Mouse (Mus musculus) stomach, embryonic 15.5 days (tissue): ENCODE results near the gene Pum1. TPM values are rescaled to one million over a fixed set of nuclear protein-coding genes. Genes with fewer than 3 reads are reported as not detected.
A peak's percentile ranks its signal among the peaks of the same experiment; 100 is the strongest.
"Not testable (repeated sequence)": the region's sequence is repeated elsewhere in the genome, so short reads cannot be mapped to it uniquely, and the experiment has no call there.

ENCODE experiments used
- ATAC-seq: fragments of 200-750 bp; cut with Nextera tagmentation; 2 replicates; pipeline ENCODE4 v1.8.0; 2017; ENCODE audit warnings: low read depth, moderate number of reproducible peaks, moderate TSS enrichment; ENCODE audit not compliant: insufficient read depth, low FRiP score
- H3K27ac ChIP-seq: fragments of 300-500 bp; sonication (generic); 2 replicates; pipeline ENCODE4 v1.5.1; 2015; ENCODE audit warnings: mild to moderate bottlenecking, inconsistent platforms
- H3K27me3 ChIP-seq: fragments of 300-500 bp; sonication (generic); replicated peaks from 2 replicates; pipeline ENCODE4 v1.6.1; 2015; ENCODE audit warnings: inconsistent platforms
- H3K36me3 ChIP-seq: fragments of 300-500 bp; sonication (generic); 2 replicates; pipeline ENCODE4 v1.6.1; 2015; ENCODE audit warnings: inconsistent platforms
- H3K4me1 ChIP-seq: fragments of 300-500 bp; sonication (generic); 2 replicates; pipeline ENCODE4 v1.6.1; 2015; ENCODE audit warnings: inconsistent platforms
- H3K4me2 ChIP-seq: fragments of 300-500 bp; sonication (generic); 2 replicates; pipeline ENCODE4 v1.6.1; 2015; ENCODE audit warnings: mild to moderate bottlenecking, inconsistent platforms
- H3K4me3 ChIP-seq: fragments of 300-500 bp; sonication (generic); replicated peaks from 2 replicates; pipeline ENCODE4 v1.5.1; 2015; ENCODE audit warnings: inconsistent platforms
- H3K9ac ChIP-seq: fragments of 300-500 bp; sonication (generic); 2 replicates; pipeline ENCODE4 v1.6.1; 2015; ENCODE audit warnings: inconsistent platforms
- H3K9me3 ChIP-seq: fragments of 300-500 bp; sonication (generic); 2 replicates; pipeline ENCODE4 v1.6.1; 2016; ENCODE audit warnings: inconsistent platforms
- WGBS: fragments of 180-500 bp; shearing (Covaris S2); methylation state at CpG from one replicate; pipeline ENCODE4 v1.1.7; 2015; 5-methylcytosine and 5-hydroxymethylcytosine counted together
- polyA plus RNA-seq: library from polyadenylated mRNA; unstranded; fragments of >200 nt; fragmentation: Nextera tagmentation; extraction: Ambion mirVana; gene quantifications from 2 replicates; pipeline ENCODE4 v1.2.1, GENCODE M21; 2015

Gene Pum1
- polyA plus RNA-seq = 72.4 and 78.4 TPM in 2 replicates

DNA sequence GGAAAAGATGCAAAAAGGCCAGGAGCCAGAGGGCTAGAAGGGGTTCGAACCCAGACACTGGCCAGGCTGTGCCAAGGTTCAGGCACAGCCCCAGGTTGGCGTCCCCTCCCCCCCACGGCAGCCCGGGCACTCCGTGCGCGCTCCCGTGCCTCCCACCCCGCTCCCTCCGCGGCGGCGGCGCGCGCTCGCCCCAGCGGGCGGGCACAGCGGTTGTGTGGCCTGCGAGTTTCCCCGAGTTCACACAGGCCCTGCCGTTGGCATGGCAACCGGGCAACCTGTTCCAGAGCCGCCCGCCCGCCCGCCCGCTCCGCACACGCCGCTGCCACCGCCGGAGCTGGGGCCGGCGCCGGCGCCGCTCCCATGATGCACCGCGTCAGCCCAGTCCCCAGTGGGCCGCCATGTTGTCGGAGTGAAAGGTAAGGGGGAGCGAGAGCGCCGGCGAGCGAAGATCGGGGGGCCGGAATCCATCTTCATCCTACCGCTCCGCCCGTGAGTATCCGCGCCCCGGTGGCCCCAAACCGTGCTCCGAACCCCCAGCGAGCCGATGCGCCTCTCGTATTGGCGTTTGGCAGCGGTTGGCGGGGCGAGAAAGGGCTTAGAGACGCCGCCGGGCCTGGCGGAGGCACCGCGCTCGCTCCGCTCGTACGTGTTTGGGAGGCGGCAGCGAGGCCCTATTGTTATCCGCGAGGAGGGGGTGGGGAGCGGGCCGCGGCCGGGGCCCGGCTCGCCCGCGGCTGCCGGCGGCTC, at the start of gene Pum1:
Gene Pum1 (plus strand): TSS at position 343 of the 747 bp plus-strand sequence.
- peak within 1 kb of the TSS; percentile 96 for H3K9ac ChIP-seq
- ATAC-seq = peak; percentile 89

DNA sequence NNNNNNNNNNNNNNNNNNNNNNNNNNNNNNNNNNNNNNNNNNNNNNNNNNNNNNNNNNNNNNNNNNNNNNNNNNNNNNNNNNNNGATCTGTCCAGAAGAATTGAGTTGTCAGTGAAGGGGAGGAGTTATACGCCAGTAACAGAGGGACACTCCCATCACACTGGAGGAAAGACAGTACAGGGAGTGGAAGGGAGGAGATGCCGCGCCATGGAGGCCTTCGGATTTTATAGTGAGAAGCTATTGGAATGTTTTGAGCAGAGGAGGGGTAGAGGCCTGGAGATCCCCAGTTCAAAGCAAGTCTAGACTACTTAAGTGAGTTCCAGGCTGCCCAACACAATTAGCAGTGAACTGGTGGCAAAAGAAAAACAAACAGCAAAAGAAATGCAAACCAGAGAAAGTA, 33.7 kb upstream of the Pum1 start:
- H3K9ac ChIP-seq = no peak overlapping the region
- H3K4me3 ChIP-seq = peak overlapping the region; percentile 19; the same call in 1 of the 2 replicates
- H3K27ac ChIP-seq = peak overlapping the region; percentile 66; the same call in 1 of the 2 replicates
- no peaks in the 10 kb centered on the region for H3K27me3 ChIP-seq
- WGBS = 11% methylated on average over 4 of the region's 4 CpGs
- H3K36me3 ChIP-seq = no peaks in the 10 kb centered on the region
- H3K4me2 ChIP-seq = peak overlapping the region; percentile 48
- no peaks in the 10 kb centered on the region for H3K9me3 ChIP-seq
- no peaks in the 10 kb centered on the region for H3K4me1 ChIP-seq
- no peak for ATAC-seq

More for the DNA sequence above, at the start of gene Pum1:
- under 1% methylated on average over 85 of the region's 90 CpGs for WGBS
- Histone ChIP-seq H3K9me3 (no peaks in the 10 kb centered on the region), H3K27me3 (no peaks in the 10 kb centered on the region), H3K4me2 (peak within 1 kb of the TSS; percentile 62), H3K27ac (peak within 1 kb of the TSS; percentile 97), H3K4me1 (peaks cover 6% of the 10 kb centered on the region; the same call in 1 of the 2 replicates), H3K4me3 (peak within 1 kb of the TSS; percentile 92), H3K36me3 (no peaks in the 10 kb centered on the region)

DNA sequence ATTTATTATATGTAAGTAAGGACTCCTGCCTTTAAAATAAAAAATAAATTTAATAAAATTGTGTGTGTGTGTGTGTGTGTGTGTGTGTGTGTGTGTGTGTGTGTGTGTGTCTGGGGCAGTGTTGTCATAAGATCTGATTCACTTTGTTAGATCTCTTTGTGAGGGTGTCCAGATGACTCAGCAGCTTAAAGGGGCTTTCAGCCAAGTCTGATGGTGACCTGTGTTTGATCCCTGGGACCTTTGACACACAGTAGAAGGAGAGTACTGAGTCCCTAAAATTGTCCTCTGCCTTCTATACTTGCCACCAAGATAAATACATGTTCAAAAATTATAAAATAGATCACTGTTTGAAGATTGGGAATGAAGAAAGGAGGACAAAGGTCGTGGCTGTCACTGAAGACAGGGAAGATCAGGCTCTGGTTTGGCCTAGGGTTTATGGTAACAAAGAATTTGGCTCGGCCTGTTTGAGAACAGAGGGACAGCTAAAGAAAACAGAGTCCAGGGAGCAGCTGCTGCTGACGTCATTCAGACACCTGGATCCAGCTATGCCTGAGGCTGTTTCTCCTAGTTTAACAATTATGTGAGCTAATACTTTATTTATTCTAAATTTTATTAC, 32.8 kb upstream of the Pum1 start:
- 65% methylated on average over 3 of the region's 3 CpGs for WGBS

DNA sequence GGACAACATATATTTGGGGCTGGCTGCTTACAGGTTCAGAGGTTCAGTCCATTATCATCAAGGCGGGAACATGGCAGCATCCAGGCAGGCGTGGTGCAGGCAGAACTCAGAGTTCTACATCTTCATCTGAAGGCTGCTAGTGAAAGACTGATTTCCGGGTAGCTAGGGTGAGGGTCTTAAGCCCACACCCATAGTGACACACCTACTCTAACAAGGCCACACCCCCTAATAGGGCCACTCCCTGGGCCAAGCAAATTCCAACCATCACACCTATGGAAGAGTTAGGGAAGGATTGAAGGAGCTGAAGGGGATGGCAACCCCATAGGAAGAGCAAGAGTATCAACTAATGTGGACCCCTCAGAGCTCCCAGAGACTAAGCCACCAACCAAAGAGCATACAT, 28.0 kb upstream of the Pum1 start:
- ATAC-seq, H3K9me3 ChIP-seq, H3K4me3 ChIP-seq, H3K4me2 ChIP-seq, H3K27me3 ChIP-seq, H3K36me3 ChIP-seq, H3K9ac ChIP-seq, H3K4me1 ChIP-seq, H3K27ac ChIP-seq: not testable (repeated sequence)
- WGBS = 87% methylated on average over 3 of the region's 3 CpGs

More for the DNA sequence above, 32.8 kb upstream of the Pum1 start:
- no peak overlapping the region for H3K4me3 ChIP-seq
- no peak overlapping the region for H3K27ac ChIP-seq
- H3K4me1 ChIP-seq = no peaks in the 10 kb centered on the region
- no peak overlapping the region for H3K9ac ChIP-seq
- H3K36me3 ChIP-seq = no peaks in the 10 kb centered on the region
- no peaks in the 10 kb centered on the region for H3K9me3 ChIP-seq
- no peak for ATAC-seq
- no peaks in the 10 kb centered on the region for H3K27me3 ChIP-seq
- H3K4me2 ChIP-seq = no peak overlapping the region

DNA sequence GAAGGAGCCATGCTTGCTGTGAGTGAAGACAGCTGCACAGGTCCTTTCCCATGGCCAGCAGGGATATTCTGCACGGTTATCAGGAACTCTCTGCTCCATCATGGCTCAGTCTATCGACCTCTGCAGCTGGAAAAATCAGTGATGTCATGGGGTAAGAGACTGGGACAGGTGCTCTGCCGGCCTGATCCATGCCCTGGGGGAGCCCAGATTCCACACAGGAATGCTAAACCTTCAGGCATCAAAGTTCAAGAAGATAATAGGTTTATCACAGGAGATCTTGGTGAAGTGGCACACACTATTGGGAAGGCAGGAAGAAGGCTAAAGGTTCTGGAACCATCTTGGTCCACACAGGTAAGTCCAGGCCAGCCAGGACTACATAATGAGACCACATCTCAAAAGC, 26.4 kb upstream of the Pum1 start:
- no peak overlapping the region for H3K9ac ChIP-seq
- H3K4me3 ChIP-seq = no peak overlapping the region
- H3K36me3 ChIP-seq = no peaks in the 10 kb centered on the region
- WGBS = 73% methylated on average over 3 of the region's 3 CpGs
- no peaks in the 10 kb centered on the region for H3K27me3 ChIP-seq
- H3K4me2 ChIP-seq = no peak overlapping the region
- H3K27ac ChIP-seq = no peak overlapping the region
- ATAC-seq = no peak
- no peaks in the 10 kb centered on the region for H3K9me3 ChIP-seq
- no peaks in the 10 kb centered on the region for H3K4me1 ChIP-seq

DNA sequence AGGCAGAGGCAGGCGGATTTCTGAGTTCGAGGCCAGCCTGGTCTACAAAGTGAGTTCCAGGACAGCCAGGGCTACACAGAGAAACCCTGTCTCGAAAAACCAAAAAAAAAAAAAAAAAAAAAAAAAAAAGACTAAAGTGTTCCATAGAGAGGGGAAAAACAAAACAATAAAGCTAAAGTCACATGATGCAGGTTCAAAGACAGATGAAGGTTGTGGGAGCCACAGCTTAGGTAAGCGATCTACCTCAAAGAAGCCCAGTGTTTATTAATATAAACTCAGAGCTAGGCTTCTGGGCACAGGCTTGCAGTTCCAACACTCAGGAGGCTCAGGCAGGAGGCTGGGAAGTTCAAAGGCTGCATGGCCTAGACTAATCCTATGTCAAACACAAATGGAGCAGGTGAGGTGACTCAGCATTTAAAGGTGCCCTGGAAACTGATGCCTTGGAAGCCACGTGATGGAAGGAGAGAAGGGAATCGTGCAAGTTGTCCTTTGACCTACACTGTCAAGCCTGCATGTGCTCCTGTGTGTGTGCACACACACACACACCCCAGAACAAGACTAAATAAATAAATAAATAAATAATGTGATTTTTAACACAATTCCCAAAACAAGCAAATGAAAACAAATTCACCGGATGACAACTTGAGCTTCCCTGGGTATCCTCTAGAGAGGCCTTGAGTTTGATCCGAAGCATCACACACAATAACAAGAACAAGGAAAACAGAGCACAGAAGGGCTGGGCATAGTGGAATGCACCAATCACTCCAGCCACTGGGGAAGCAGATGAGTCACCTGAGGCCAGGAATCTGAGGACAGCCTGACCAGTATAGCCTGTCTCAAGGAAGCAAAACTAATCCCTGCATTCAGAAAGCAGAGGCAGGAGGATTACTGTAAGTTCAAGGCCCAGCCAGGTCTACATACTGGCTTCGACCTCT, 25.4 kb upstream of the Pum1 start:
- no peaks in the 10 kb centered on the region for H3K27me3 ChIP-seq
- WGBS = 72% methylated on average over 8 of the region's 9 CpGs
- H3K4me2 ChIP-seq = no peak overlapping the region
- H3K36me3 ChIP-seq = no peaks in the 10 kb centered on the region
- H3K4me1 ChIP-seq = no peaks in the 10 kb centered on the region
- no peaks in the 10 kb centered on the region for H3K9me3 ChIP-seq
- ATAC-seq = peak; percentile 78; the same call in 1 of the 2 replicates
- no peak overlapping the region for H3K9ac ChIP-seq
- no peak overlapping the region for H3K4me3 ChIP-seq
- no peak overlapping the region for H3K27ac ChIP-seq

DNA sequence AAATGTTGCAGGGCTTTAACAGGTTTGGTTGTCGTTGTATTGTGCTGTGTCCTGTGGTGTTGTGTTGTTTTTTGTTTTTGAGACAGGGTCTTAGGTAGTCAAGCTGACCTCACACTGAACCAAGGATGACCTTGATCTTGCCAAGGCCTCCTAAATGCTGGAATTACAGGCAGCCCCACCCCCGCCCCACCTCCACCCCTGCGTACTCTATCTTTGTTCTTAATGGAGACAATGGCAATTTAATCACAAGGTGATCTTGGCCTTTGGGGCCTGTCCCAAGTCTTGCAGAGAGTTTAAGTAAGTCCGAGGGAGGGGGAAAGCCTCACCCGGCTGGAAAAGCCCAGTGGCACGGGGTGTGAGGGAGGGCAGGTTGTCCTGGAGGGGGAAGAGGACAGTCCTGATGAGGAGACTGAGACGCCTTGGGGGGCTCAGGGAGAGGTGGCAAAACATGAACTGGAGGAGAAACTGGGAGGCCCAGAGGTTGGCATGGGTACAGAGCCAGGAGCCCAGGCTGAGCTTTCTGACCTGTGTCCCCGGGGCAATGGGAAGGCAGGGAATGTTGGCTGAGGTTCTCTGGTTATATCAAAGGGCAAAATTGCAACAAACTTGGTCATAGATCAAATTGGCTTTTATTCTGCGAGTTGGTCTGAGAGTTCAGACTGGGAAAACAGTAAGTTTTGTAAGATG, 22.9 kb upstream of the Pum1 start:
- no peak overlapping the region for H3K9ac ChIP-seq
- H3K36me3 ChIP-seq = no peaks in the 10 kb centered on the region
- H3K27me3 ChIP-seq = no peaks in the 10 kb centered on the region
- no peaks in the 10 kb centered on the region for H3K9me3 ChIP-seq
- no peak overlapping the region for H3K4me2 ChIP-seq
- no peak overlapping the region for H3K4me3 ChIP-seq
- 0 out of 2 replicates have a peak, but pooled peaks have one; percentile 27 for ATAC-seq
- WGBS = 64% methylated on average over 9 of the region's 9 CpGs
- no peaks in the 10 kb centered on the region for H3K4me1 ChIP-seq
- no peak overlapping the region for H3K27ac ChIP-seq

DNA sequence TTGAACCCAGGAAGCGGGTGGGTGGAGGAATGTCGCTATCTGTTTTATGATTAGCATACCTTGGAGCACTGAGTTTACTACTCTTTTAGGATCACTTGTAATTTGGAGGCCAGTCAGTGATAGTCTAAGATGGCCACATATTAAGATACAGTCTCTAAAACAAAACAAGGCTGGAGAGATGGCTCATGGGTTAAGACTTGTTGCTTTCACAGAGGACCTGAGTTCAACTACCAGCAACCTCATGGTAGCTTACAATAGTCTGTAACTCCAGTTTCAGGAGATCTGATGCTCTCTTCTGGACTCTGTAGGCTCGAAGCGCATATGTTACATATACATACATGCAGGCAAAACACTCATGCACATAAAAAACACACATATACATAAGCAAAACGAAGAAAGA, 20.7 kb upstream of the Pum1 start:
- H3K27ac ChIP-seq = no peak overlapping the region
- no peak overlapping the region for H3K4me3 ChIP-seq
- no peaks in the 10 kb centered on the region for H3K4me1 ChIP-seq
- no peaks in the 10 kb centered on the region for H3K9me3 ChIP-seq
- ATAC-seq = no peak
- no peak overlapping the region for H3K4me2 ChIP-seq
- no peak overlapping the region for H3K9ac ChIP-seq
- WGBS = 85% methylated on average over 5 of the region's 5 CpGs
- H3K36me3 ChIP-seq = no peaks in the 10 kb centered on the region
- H3K27me3 ChIP-seq = no peaks in the 10 kb centered on the region

DNA sequence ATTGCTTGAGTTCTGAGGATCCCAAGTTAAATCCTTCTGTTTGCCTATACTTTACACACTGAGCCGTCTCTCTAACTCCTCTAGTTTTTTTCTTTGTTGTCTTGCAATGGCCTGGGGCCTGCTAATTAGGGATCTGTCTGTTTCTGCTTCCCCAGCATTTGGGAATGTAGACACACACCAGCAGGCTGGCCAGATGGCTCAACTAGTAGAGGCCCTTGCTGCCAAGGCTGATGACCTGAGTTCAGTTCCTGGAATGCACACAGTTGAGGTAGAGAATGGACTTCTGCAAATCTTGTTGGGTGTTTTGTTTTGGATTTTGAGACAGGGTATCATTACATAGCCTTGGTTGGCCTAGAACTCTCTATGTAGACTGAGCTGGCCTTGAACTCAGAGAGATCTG, 17.7 kb upstream of the Pum1 start:
- 61% methylated on average over 1 of the region's 1 CpGs for WGBS
- H3K36me3 ChIP-seq = no peaks in the 10 kb centered on the region
- ATAC-seq = no peak
- H3K4me3 ChIP-seq = no peak overlapping the region
- H3K4me2 ChIP-seq = no peak overlapping the region
- no peaks in the 10 kb centered on the region for H3K4me1 ChIP-seq
- H3K27me3 ChIP-seq = no peaks in the 10 kb centered on the region
- no peaks in the 10 kb centered on the region for H3K9me3 ChIP-seq
- no peak overlapping the region for H3K27ac ChIP-seq
- no peak overlapping the region for H3K9ac ChIP-seq

DNA sequence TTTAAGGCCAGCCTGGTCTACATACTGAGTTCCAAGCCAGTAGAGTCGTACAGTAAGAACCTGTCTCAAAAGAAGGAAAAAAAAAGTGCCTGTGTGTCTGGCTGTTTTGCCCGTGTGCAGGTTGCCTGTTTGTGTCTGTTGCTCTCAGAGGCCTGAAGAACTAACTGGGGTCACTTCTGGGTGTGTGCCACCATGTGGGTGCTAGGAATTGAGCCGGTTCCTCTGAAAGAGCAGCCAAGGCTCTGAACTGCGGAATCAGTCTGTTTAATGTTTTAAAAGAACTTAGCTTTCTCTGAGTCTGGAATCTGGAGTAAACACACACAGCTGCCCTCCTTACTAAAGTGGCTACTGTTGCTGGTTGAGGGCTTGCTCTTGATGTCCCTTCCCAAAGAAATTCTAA, 11.8 kb upstream of the Pum1 start:
- 57% methylated on average over 4 of the region's 4 CpGs for WGBS
- no peak for ATAC-seq

DNA sequence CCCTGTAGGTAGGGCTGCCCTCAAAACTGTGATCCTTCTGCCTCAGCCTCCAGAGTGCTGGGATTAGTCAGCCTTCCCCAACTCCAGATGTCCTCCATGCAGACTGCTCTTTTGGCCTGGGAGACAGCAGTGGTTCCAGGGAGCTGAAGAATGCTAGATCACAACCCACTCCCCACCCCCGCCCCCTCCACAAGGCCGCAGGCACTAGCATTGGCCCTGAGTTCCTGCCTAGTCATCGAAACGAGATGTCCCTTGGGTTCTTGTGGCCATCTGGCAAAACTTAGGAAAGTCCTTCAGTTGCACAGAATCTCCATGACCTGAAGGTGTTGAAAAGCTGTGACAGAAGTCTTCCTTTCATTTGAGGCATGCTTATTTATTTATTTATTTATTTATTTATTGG, 10.6 kb upstream of the Pum1 start:
- no peak overlapping the region for H3K9ac ChIP-seq
- no peak overlapping the region for H3K4me2 ChIP-seq
- H3K27ac ChIP-seq = no peak overlapping the region
- no peaks in the 10 kb centered on the region for H3K27me3 ChIP-seq
- ATAC-seq = no peak
- H3K9me3 ChIP-seq = no peaks in the 10 kb centered on the region
- H3K36me3 ChIP-seq = no peaks in the 10 kb centered on the region
- no peak overlapping the region for H3K4me3 ChIP-seq
- 72% methylated on average over 4 of the region's 4 CpGs for WGBS
- no peaks in the 10 kb centered on the region for H3K4me1 ChIP-seq

More for the DNA sequence above, 11.8 kb upstream of the Pum1 start:
- Histone ChIP-seq H3K9me3 (no peaks in the 10 kb centered on the region), H3K4me3 (no peak overlapping the region), H3K9ac (no peak overlapping the region), H3K4me2 (no peak overlapping the region), H3K4me1 (no peaks in the 10 kb centered on the region), H3K27me3 (no peaks in the 10 kb centered on the region), H3K36me3 (no peaks in the 10 kb centered on the region), H3K27ac (no peak overlapping the region)
